ENCODE assay signal across 24 mouse cellular contexts in the genomic region with DNA sequence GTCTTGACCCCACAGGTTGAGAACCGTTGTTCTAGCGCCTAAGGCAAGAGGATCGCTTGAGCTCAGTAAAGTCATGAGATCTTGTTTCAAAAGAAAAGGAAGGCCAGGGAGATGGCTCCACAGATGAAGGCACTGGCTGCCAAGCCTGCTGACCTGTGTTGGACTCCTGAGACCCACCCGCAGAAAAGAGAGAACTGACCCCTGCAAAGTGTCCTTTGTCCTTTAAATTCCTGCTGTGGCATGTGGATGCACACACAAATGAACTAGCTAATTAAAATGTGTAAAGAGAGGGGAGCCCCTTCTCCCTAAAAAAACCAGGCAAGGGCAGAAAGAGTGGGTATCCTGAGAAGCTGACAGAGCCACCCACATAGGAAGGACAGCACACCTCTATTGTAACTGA. TPM values are rescaled to one million over a fixed set of nuclear protein-coding genes. Genes with fewer than 3 reads are reported as not detected.
DNase-seq lines count a peak whose midpoint lies in the region; ATAC-seq lines count a peak whose summit lies in the region.
"Had no signal": no experiment of that assay in that cellular context is flagged by ENCODE, and none has a peak within 500 bp of the region (broad histone marks: within the 10 kb centered on the region; RNA-seq: fewer than 3 reads in every experiment).

No protein-coding gene starts in this region.

- ATAC-seq in kidney, embryonic 14.5 days (ENCODE audit: low FRiP score, low TSS enrichment) = no peak
- no peak for ATAC-seq in megakaryocyte, adult 5-6 weeks (ENCODE audit: poor library complexity, severe bottlenecking)
- ATAC-seq in kidney, embryonic 15.5 days (replicated peaks; ENCODE audit: low FRiP score) = no peak
- ATAC-seq: CD4-positive, CD25-positive, alpha-beta regulatory T cell, adult 4 months; intestine, embryonic 15.5 days had no signal

- no peaks in the 10 kb centered on the region for H3K9me3 ChIP-seq in kidney, embryonic 14.5 days (ENCODE audit: control insufficient read depth, low read length)
- no peaks in the 10 kb centered on the region; the same call in 1 of the 2 replicates for H3K9me3 ChIP-seq in megakaryocyte, embryonic 14.5 days
- H3K9me3 ChIP-seq in kidney, embryonic 15.5 days (replicated peaks) = no peaks in the 10 kb centered on the region
- H3K9me3 ChIP-seq: embryonic facial prominence, embryonic 15.5 days; heart, embryonic 13.5 days; intestine, embryonic 15.5 days had no signal

- no peaks in the 10 kb centered on the region for H3K4me1 ChIP-seq in kidney, embryonic 14.5 days (ENCODE audit: control insufficient read depth, insufficient read depth, low read length)
- peaks cover 24% of the 10 kb centered on the region for H3K4me1 ChIP-seq in megakaryocyte, embryonic 14.5 days
- peaks cover 4% of the 10 kb centered on the region; the same call in 1 of the 2 replicates for H3K4me1 ChIP-seq in kidney, embryonic 15.5 days
- H3K4me1 ChIP-seq: embryonic facial prominence, embryonic 15.5 days; heart, embryonic 13.5 days; intestine, embryonic 15.5 days had no signal

- H3K36me3 ChIP-seq in kidney, embryonic 14.5 days (ENCODE audit: control insufficient read depth, insufficient read depth, low read length) = no peaks in the 10 kb centered on the region
- H3K36me3 ChIP-seq in megakaryocyte, embryonic 14.5 days (replicated peaks; ENCODE audit: low read length) = no peaks in the 10 kb centered on the region
- no peaks in the 10 kb centered on the region for H3K36me3 ChIP-seq in kidney, embryonic 15.5 days
- H3K36me3 ChIP-seq: embryonic facial prominence, embryonic 15.5 days; heart, embryonic 13.5 days; intestine, embryonic 15.5 days had no signal

- DNase-seq in kidney, adult 11 months = peak; percentile 77
- no peak for DNase-seq in frontal cortex, postnatal 36 days (ENCODE audit: low spot score in 2 of 2)
- no peak for DNase-seq in left cerebral cortex, postnatal 4 days
- DNase-seq: adrenal gland, postnatal 36 days; cerebellum, adult 2 months; cerebellum, postnatal 36 days; gastrocnemius, postnatal 14 days; heart, adult 18-20 months; layer of hippocampus, postnatal 36 days; right cerebral cortex, adult 18-20 months; thymus, postnatal 25 days had no signal

- no peak overlapping the region for H3K4me3 ChIP-seq in kidney, embryonic 14.5 days (ENCODE audit: low read length)
- peak overlapping the region; percentile 86 for H3K4me3 ChIP-seq in megakaryocyte, embryonic 14.5 days (replicated peaks)
- no peak overlapping the region for H3K4me3 ChIP-seq in kidney, embryonic 15.5 days (replicated peaks)
- H3K4me3 ChIP-seq: embryonic facial prominence, embryonic 15.5 days; heart, embryonic 13.5 days; intestine, embryonic 15.5 days; layer of hippocampus, adult 2 months had no signal

- no peak overlapping the region for H3K4me2 ChIP-seq in kidney, embryonic 14.5 days (replicated peaks; ENCODE audit: low read depth, low read length)
- no peak overlapping the region for H3K4me2 ChIP-seq in kidney, embryonic 15.5 days
- H3K4me2 ChIP-seq: embryonic facial prominence, embryonic 15.5 days; heart, embryonic 13.5 days; hindbrain, embryonic 14.5 days; intestine, embryonic 15.5 days had no signal

- WGBS in kidney, embryonic 14.5 days = 42% methylated on average over 4 of the region's 4 CpGs
- 37% methylated on average over 4 of the region's 4 CpGs for WGBS in kidney, embryonic 15.5 days

- no peaks in the 10 kb centered on the region for H3K27me3 ChIP-seq in kidney, embryonic 14.5 days (ENCODE audit: control insufficient read depth, insufficient read depth, low read length)
- H3K27me3 ChIP-seq in megakaryocyte, embryonic 14.5 days (replicated peaks) = peaks cover 23% of the 10 kb centered on the region
- peaks cover 10% of the 10 kb centered on the region for H3K27me3 ChIP-seq in kidney, embryonic 15.5 days
- H3K27me3 ChIP-seq: embryonic facial prominence, embryonic 15.5 days had no signal

- no peak overlapping the region for H3K9ac ChIP-seq in kidney, embryonic 14.5 days (ENCODE audit: low read depth, low read length)
- no peak overlapping the region for H3K9ac ChIP-seq in kidney, embryonic 15.5 days
- H3K9ac ChIP-seq: embryonic facial prominence, embryonic 15.5 days; heart, embryonic 13.5 days; hindbrain, embryonic 14.5 days; intestine, embryonic 15.5 days had no signal

- intact Hi-C loops in left cerebral cortex, postnatal 4 days (cut with DNase I) = no loop called here

- no peak overlapping the region for H3K27ac ChIP-seq in kidney, embryonic 14.5 days (ENCODE audit: low read depth, low read length)
- 0 out of 2 replicates have a peak overlapping the region, but pooled peaks have one; percentile 15 for H3K27ac ChIP-seq in kidney, embryonic 15.5 days
- H3K27ac ChIP-seq: embryonic facial prominence, embryonic 15.5 days; heart, embryonic 13.5 days; hindbrain, embryonic 14.5 days; intestine, embryonic 15.5 days; layer of hippocampus, adult 2 months had no signal

RNA-seq across cellular contexts. Expression of gene Napsa, which starts 0.4 kb away (rescaled TPM):
- 5.0 and 7.0 TPM in 2 replicates for polyA plus RNA-seq in kidney, embryonic 14.5 days (2014; fragmentation: Nextera tagmentation; extraction: Ambion mirVana)
- polyA plus RNA-seq in megakaryocyte, embryonic 14.5 days (2012; ENCODE audit: insufficient read depth, low replicate concordance) = 2.4 and 14.1 TPM in 2 replicates
- total RNA-seq in megakaryocyte, adult 5-6 weeks (2015) = 473 and 485 TPM in 2 replicates
- total RNA-seq in megakaryocyte, adult 5-6 weeks (2017) = 207 and 235 TPM in 2 replicates
- polyA plus RNA-seq in kidney, embryonic 15.5 days (2015; fragmentation: Nextera tagmentation; extraction: Ambion mirVana) = 30.3 and 33.2 TPM in 2 replicates
- total RNA-seq in left cerebral cortex, postnatal 4 days (2021) = under 1 TPM in 1 of 2 experiments, not detected in 1; 0.30 TPM
- total RNA-seq: gastrocnemius, postnatal 14 days; layer of hippocampus, adult 2 months; left cerebral cortex, postnatal 14 days; MEL had no signal

RNA-seq across cellular contexts. Expression of gene Nr1h2, which starts 18.1 kb away (rescaled TPM):
- 69.1 and 69.8 TPM in 2 replicates for polyA plus RNA-seq in kidney, embryonic 14.5 days (2014; fragmentation: Nextera tagmentation; extraction: Ambion mirVana)
- polyA plus RNA-seq in megakaryocyte, embryonic 14.5 days (2012; ENCODE audit: insufficient read depth, low replicate concordance) = 269 and 455 TPM in 2 replicates
- total RNA-seq in megakaryocyte, adult 5-6 weeks (2015) = 47.4 and 51.5 TPM in 2 replicates
- 50.7 and 70.7 TPM in 2 replicates for total RNA-seq in megakaryocyte, adult 5-6 weeks (2017)
- polyA plus RNA-seq in kidney, embryonic 15.5 days (2015; fragmentation: Nextera tagmentation; extraction: Ambion mirVana) = 74.6 and 76.8 TPM in 2 replicates
- 10 to 100 TPM; 44.4 to 55.0 TPM for total RNA-seq in left cerebral cortex, postnatal 4 days (2021)

RNA-seq across cellular contexts. Expression of gene Kcnc3, which starts 18.7 kb away (rescaled TPM):
- polyA plus RNA-seq in kidney, embryonic 14.5 days (2014; fragmentation: Nextera tagmentation; extraction: Ambion mirVana) = 0.18 and 0.26 TPM in 2 replicates
- polyA plus RNA-seq in megakaryocyte, embryonic 14.5 days (2012; ENCODE audit: insufficient read depth, low replicate concordance) = 1.8 and 4.0 TPM in 2 replicates
- total RNA-seq in megakaryocyte, adult 5-6 weeks (2015) = 0.41 and 0.67 TPM in 2 replicates
- not detected in 2 replicates for total RNA-seq in megakaryocyte, adult 5-6 weeks (2017)
- polyA plus RNA-seq in kidney, embryonic 15.5 days (2015; fragmentation: Nextera tagmentation; extraction: Ambion mirVana) = 0.17 and 0.30 TPM in 2 replicates
- total RNA-seq in left cerebral cortex, postnatal 4 days (2021) = 10 to 100 TPM; 31.0 to 33.0 TPM
- total RNA-seq: MEL had no signal

RNA-seq across cellular contexts. Expression of gene Pold1, which starts 23.2 kb away (rescaled TPM):
- polyA plus RNA-seq in kidney, embryonic 14.5 days (2014; fragmentation: Nextera tagmentation; extraction: Ambion mirVana) = 51.6 and 69.5 TPM in 2 replicates
- 61.8 and 199 TPM in 2 replicates for polyA plus RNA-seq in megakaryocyte, embryonic 14.5 days (2012; ENCODE audit: insufficient read depth, low replicate concordance)
- total RNA-seq in megakaryocyte, adult 5-6 weeks (2015) = 36.1 and 44.3 TPM in 2 replicates
- total RNA-seq in megakaryocyte, adult 5-6 weeks (2017) = 39.4 and 48.4 TPM in 2 replicates
- polyA plus RNA-seq in kidney, embryonic 15.5 days (2015; fragmentation: Nextera tagmentation; extraction: Ambion mirVana) = 95.4 and 101 TPM in 2 replicates
- 10 to 100 TPM; 13.6 to 14.4 TPM for total RNA-seq in left cerebral cortex, postnatal 4 days (2021)

RNA-seq across cellular contexts. Expression of gene Spib, which starts 39.9 kb away (rescaled TPM):
- polyA plus RNA-seq in kidney, embryonic 14.5 days (2014; fragmentation: Nextera tagmentation; extraction: Ambion mirVana) = not detected in 2 replicates
- 0.64 and 1.2 TPM in 2 replicates for polyA plus RNA-seq in megakaryocyte, embryonic 14.5 days (2012; ENCODE audit: insufficient read depth, low replicate concordance)
- 3.2 and 3.8 TPM in 2 replicates for total RNA-seq in megakaryocyte, adult 5-6 weeks (2015)
- 4.1 and 6.4 TPM in 2 replicates for total RNA-seq in megakaryocyte, adult 5-6 weeks (2017)
- 0.16 TPM in 1 of 2 replicates, not detected in the other for polyA plus RNA-seq in kidney, embryonic 15.5 days (2015; fragmentation: Nextera tagmentation; extraction: Ambion mirVana)
- total RNA-seq in left cerebral cortex, postnatal 4 days (2021) = under 1 TPM in 1 of 2 experiments, not detected in 1; 0.20 TPM
- polyA plus RNA-seq: neural tube, embryonic 11.5 days had no signal
